Mouse (Mus musculus) 3134 (cell line): ENCODE data around the gene Lgals4.
"Not testable (repeated sequence)": the region's sequence is repeated elsewhere in the genome, so short reads cannot be mapped to it uniquely, and the experiment has no call there.

Source experiments
- DNase-seq: peaks from one replicate; pipeline ENCODE4 v3.0.0-alpha.2; 2011; ENCODE audit warnings: low spot score; ENCODE audit not compliant: insufficient read length; ENCODE audit errors: extremely low read depth

Gene Lgals4

GRCm38 (mm10) chr7:28862817-28863499, 29.3 kb downstream of the Lgals4 start:
- DNase-seq = no peak

GRCm38 (mm10) chr7:28863540-28863939, 29.9 kb downstream of the Lgals4 start, which contains the start of gene Lgals7:
Lgals7 (plus strand) TSS chr7:28863853.
- no peak for DNase-seq

GRCm38 (mm10) chr7:28864288-28864750, 30.7 kb downstream of the Lgals4 start:
- no peak for DNase-seq

GRCm38 (mm10) chr7:28865481-28866300, 32.0 kb downstream of the Lgals4 start:
- DNase-seq = peak; percentile 93

GRCm38 (mm10) chr7:28866769-28867507, 33.3 kb downstream of the Lgals4 start:
- no peak for DNase-seq

- DNase-seq = peak; percentile 75
Observed at GRCm38 (mm10) chr7:28867508-28868340, 34.1 kb downstream of the Lgals4 start.

GRCm38 (mm10) chr7:28870901-28871664, 37.4 kb downstream of the Lgals4 start:
- DNase-seq = no peak

- no peak for DNase-seq
Observed at GRCm38 (mm10) chr7:28874565-28874964, 40.9 kb downstream of the Lgals4 start.

- no peak for DNase-seq
Observed at GRCm38 (mm10) chr7:28876099-28876498, 42.4 kb downstream of the Lgals4 start.

GRCm38 (mm10) chr7:28877155-28877554, 43.5 kb downstream of the Lgals4 start:
- DNase-seq = no peak

- DNase-seq = no peak
Observed at GRCm38 (mm10) chr7:28877856-28878255, 44.2 kb downstream of the Lgals4 start.

GRCm38 (mm10) chr7:28879606-28880005, 46.0 kb downstream of the Lgals4 start:
- no peak for DNase-seq

- DNase-seq = no peak
Observed at GRCm38 (mm10) chr7:28880554-28880953, 46.9 kb downstream of the Lgals4 start.

- DNase-seq = no peak
Observed at GRCm38 (mm10) chr7:28881199-28881598, 47.5 kb downstream of the Lgals4 start, which contains the start of gene Capn12. Capn12 (plus strand) TSS chr7:28881422.

GRCm38 (mm10) chr7:28883039-28883438, 49.4 kb downstream of the Lgals4 start:
- DNase-seq = no peak

GRCm38 (mm10) chr7:28883704-28884103, 50.0 kb downstream of the Lgals4 start:
- DNase-seq = not testable (repeated sequence)

GRCm38 (mm10) chr7:28886486-28886885, 52.8 kb downstream of the Lgals4 start:
- DNase-seq = no peak

- no peak for DNase-seq
Observed at GRCm38 (mm10) chr7:28888701-28889161, 55.1 kb downstream of the Lgals4 start.
